Mouse (Mus musculus) urinary bladder, postnatal 0 days (tissue): ENCODE data around the gene Sfn. TPM values are rescaled to one million over a fixed set of nuclear protein-coding genes. Genes with fewer than 3 reads are reported as not detected.

ENCODE experiments used
- microRNA-seq: library from miRNA; unstranded; fragments of <30 nt; microRNA quantifications from one replicate; pipeline ENCODE4, GENCODE M21; 2016
- polyA plus RNA-seq: library from polyadenylated mRNA; unstranded; fragments of >200 nt; fragmentation: Nextera tagmentation; extraction: Ambion mirVana; gene quantifications from 2 replicates; pipeline ENCODE4 v1.2.1, GENCODE M21; 2015

Gene Sfn
- polyA plus RNA-seq, result 321 and 361 TPM in 2 replicates

GRCm38 (mm10) chr4:133601721-133602218 is at the start of gene Sfn:
Sfn (minus strand) TSS chr4:133602168.

DNA sequence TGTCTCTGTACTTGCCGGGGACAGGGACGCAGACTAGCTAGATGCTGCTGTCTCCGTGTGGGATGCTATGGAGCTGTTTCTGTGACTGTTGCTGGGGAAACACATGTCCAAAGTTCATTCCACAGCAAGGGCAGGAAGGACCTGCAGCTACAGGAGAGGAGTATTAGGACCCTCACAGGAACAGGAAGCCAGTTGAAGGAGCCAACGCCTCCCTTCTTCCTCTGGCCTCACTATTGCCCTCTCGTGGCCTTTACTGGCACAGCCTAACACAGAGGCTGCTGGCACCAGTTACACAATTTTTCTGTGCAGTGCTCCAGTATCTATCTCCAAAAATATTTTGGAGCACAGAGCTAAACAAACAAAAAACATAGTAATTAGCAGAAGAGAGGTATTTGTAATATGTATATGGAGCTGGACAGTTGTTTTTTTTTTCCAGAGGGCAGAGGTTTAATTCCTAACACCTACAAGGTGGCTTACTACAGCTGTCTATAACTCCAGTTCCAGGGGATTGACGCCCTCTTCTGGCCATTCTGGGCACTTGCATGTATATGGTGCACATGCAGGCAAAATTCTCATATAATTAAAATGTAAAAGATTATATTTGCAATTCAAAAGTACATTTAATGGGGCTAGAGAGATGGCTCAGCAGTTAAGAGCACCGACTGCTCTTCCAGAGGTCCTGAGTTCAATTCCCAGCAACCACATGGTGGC is 48.2 kb upstream of the Sfn start, which contains the start of gene Zdhhc18:
TSS of gene Zdhhc18 (minus strand) at position 166 of the 711 bp plus-strand sequence.

GRCm38 (mm10) chr4:133584059-133584951 is 17.7 kb downstream of the Sfn start, which contains the start of gene Gpn2:
Gpn2 (plus strand) TSS chr4:133584362.

DNA sequence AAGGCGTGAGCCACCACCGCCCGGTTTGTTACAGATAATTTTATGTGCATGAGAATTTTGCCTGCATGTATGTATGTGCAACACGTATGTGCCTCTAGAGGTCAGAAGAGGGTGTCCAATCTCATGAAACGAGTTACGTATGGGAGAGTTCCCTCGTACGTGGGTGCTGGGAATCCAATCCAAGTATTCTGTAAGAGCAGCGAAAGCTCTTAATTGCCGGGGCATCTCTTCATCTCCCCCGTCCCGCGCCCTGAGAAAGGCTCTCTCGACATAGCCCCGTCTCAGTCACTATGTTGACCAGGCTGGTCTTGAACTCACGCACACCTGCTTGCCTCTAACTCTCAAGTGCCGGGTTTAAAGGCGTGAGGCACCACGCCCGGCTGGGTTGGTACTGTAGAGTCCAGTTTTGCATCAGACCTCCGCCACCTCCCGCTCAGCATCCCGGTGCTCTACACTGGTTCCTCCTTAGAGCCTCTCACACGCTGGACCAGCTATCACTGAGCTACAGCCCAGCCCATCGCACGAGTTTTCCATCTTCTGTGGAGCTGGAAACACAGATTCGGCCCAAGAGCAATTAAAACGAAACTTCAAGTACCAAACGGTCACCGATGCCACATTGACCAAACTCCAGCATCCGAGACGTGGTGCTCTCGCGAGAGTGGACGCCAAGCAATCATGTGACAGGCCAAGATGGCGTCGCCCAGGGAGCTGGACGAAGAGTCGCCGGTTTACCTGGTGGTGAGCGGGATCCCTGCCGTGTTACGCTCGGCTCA is 27.7 kb downstream of the Sfn start, which contains the start of gene Gpatch3:
TSS of gene Gpatch3 (plus strand) at position 676 of the 773 bp plus-strand sequence.

DNA sequence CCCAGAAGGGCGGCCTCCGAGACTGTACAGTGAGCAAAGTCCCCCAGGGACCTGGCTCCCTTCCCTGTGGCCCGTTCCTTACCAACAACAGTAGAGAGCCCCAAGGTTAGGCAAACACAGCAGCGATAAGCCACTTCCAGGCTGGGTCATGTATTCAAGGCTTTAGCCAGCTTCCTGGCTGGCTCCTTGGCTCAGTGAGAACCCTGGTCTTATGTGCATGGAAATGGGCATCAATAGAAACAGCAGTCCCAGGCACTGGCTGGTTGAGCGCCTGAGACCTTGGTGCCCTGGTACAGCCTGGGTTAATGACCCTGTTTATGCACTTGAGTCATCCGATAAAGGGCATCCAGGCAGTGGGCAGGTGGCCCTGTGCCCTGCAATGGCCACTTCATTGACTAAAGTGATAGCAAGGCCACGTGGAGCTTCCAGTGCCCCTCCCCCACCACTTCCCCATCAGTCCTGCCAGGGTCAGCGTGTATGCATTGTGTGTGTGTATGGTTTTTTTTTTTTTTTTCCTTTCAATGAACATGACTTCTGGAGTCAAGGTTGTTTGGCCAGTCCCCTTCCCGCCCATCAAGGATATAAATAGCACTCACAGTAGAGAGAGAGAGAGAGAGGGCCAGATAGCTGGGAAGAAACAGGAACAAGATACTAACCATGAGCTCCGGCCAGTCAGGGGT is 49.1 kb downstream of the Sfn start, which contains the start of gene Nr0b2:
TSS of gene Nr0b2 (plus strand) at position 609 of the 680 bp plus-strand sequence.

Small RNA genes within 50 kb of the gene (microRNA-seq; reads per million reads assigned to microRNA genes)
- gene Gm23158, result not detected

Other genes with a start within 250 kb of the Sfn start
- 10.6 and 11.6 TPM in 2 replicates for gene Wdtc1, start 248.7 kb downstream of the Sfn start, polyA plus RNA-seq
- 5.8 and 6.5 TPM in 2 replicates for gene Slc9a1, start 232.5 kb downstream of the Sfn start, polyA plus RNA-seq
- gene Tent5b, start 122.0 kb downstream of the Sfn start, polyA plus RNA-seq, result 54.5 and 66.4 TPM in 2 replicates
- gene Trnp1, start 103.6 kb downstream of the Sfn start, polyA plus RNA-seq, result 13.2 and 14.5 TPM in 2 replicates
- gene Kdf1, start 83.2 kb downstream of the Sfn start, polyA plus RNA-seq, result 12.9 and 13.5 TPM in 2 replicates
- gene Nudc, start 56.2 kb downstream of the Sfn start, polyA plus RNA-seq, result 141 and 148 TPM in 2 replicates
- gene Nr0b2, start 48.8 kb downstream of the Sfn start, polyA plus RNA-seq, result not detected in 2 replicates
- 3.8 and 4.1 TPM in 2 replicates for gene Gpatch3, start 27.4 kb downstream of the Sfn start, polyA plus RNA-seq
- gene Gpn2, start 17.8 kb downstream of the Sfn start, polyA plus RNA-seq, result 10.7 and 10.8 TPM in 2 replicates
- gene Zdhhc18, start 48.0 kb upstream of the Sfn start, polyA plus RNA-seq, result 1.8 and 2.5 TPM in 2 replicates
- gene Pigv, start 70.5 kb upstream of the Sfn start, polyA plus RNA-seq, result 16.0 and 16.2 TPM in 2 replicates
- 10.8 and 11.7 TPM in 2 replicates for gene Arid1a, start 154.6 kb upstream of the Sfn start, polyA plus RNA-seq